ENCODE assay signal across 8 mouse cellular contexts in genomic region chr3:22075517-22075886, GRCm38 (mm10). TPM values are rescaled to one million over a fixed set of nuclear protein-coding genes. Genes with fewer than 3 reads are reported as not detected.
DNase-seq lines count a peak whose midpoint lies in the region; ATAC-seq and TF ChIP-seq lines count a peak whose summit lies in the region.

No protein-coding gene starts in this region.

- peaks cover 21% of the 10 kb centered on the region; the same call in 1 of the 2 replicates for H3K4me1 ChIP-seq in kidney, adult 2 months (ENCODE audit: control insufficient read depth, insufficient read depth, low read length)
- peaks cover 2 to 26% of the 10 kb centered on the region in 2 experiments; a peak in 3 of 4 replicates for H3K4me1 ChIP-seq in MEL (ENCODE audit: control insufficient read depth in 1 of 2, insufficient read depth in 2 of 2, low read length in 2 of 2)
- peaks cover 36% of the 10 kb centered on the region for H3K4me1 ChIP-seq in forebrain, embryonic 15.5 days
- peaks cover 16 to 22% of the 10 kb centered on the region in 2 experiments; a peak in 3 of 4 replicates for H3K4me1 ChIP-seq in liver, embryonic 14.5 days (replicated peaks; ENCODE audit: control insufficient read depth in 2 of 2, insufficient read depth in 2 of 2, low read length in 1 of 2)

- peak overlapping the region; percentile 80 for H3K27ac ChIP-seq in kidney, adult 2 months (ENCODE audit: insufficient read depth, low read depth, low read length)
- H3K27ac ChIP-seq in MEL (ENCODE audit: control insufficient read depth, low read depth, low read length), result peak overlapping the region; percentile 85
- peak overlapping the region; percentile 99 for H3K27ac ChIP-seq in forebrain, embryonic 15.5 days (replicated peaks)
- H3K27ac ChIP-seq in liver, embryonic 14.5 days, result peak overlapping the region; percentile 36

- under 1% methylated on average over 28 of the region's 28 CpGs for WGBS in kidney, adult 2 months
- under 1% methylated on average over 28 of the region's 28 CpGs for WGBS in forebrain, embryonic 15.5 days
- under 1% methylated on average over 28 of the region's 28 CpGs for WGBS in liver, embryonic 14.5 days (ENCODE audit: insufficient replicate concordance)

- peak overlapping the region; percentile 82 for H3K9ac ChIP-seq in MEL (ENCODE audit: control insufficient read depth, low read depth, low read length, poor library complexity, severe bottlenecking)
- H3K9ac ChIP-seq in forebrain, embryonic 15.5 days (replicated peaks), result peak overlapping the region; percentile 78
- peak overlapping the region; percentile 62 for H3K9ac ChIP-seq in liver, embryonic 14.5 days (replicated peaks)

- TF ChIP-seq POLR2A in kidney, adult 2 months (IDR thresholded peaks at IDR 0.05; ENCODE audit: low read depth, low read length), result no peak
- peak in 1 of 2 experiments; percentile 17; a peak in 1 of 4 replicates for TF ChIP-seq POLR2A in MEL (IDR thresholded peaks at IDR 0.05; ENCODE audit: control insufficient read depth in 1 of 2, insufficient read depth in 1 of 2, low read depth in 1 of 2, low read length in 2 of 2, poor library complexity in 1 of 2)

- H3K79me2 ChIP-seq in MEL (ENCODE audit: control insufficient read depth, insufficient read depth, low read length, poor library complexity), result peaks cover 38% of the 10 kb centered on the region

- ATAC-seq in forebrain, embryonic 15.5 days (replicated peaks), result peak; percentile 1; the same call in 1 of the 2 replicates
- ATAC-seq in liver, embryonic 14.5 days (ENCODE audit: insufficient read depth), result no peak
- ATAC-seq in activated CD4-positive, CD25-positive, alpha-beta regulatory T cell, adult 4 months, result no peak

- no peak for TF ChIP-seq CTCF in kidney, adult 2 months (conservative IDR thresholded peaks at IDR 0.05; ENCODE audit: insufficient read depth, insufficient read length, low read depth, low read length)
- TF ChIP-seq CTCF in MEL (IDR thresholded peaks at IDR 0.05 in 2 of 3, conservative IDR thresholded peaks at IDR 0.05 in 1 of 3; ENCODE audit: control insufficient read depth in 1 of 3, insufficient read depth in 1 of 3, low read depth in 2 of 3, low read length in 3 of 3, poor library complexity in 1 of 3, severe bottlenecking in 1 of 3), result no peak
- TF ChIP-seq CTCF in liver, embryonic 14.5 days (IDR thresholded peaks at IDR 0.05; ENCODE audit: low read depth), result no peak

- peak overlapping the region; percentile 61 for H3K4me2 ChIP-seq in forebrain, embryonic 15.5 days (replicated peaks)
- H3K4me2 ChIP-seq in liver, embryonic 14.5 days (ENCODE audit: low read depth), result peak overlapping the region; percentile 91

- peak overlapping the region; percentile 67 for H3K4me3 ChIP-seq in kidney, adult 2 months (ENCODE audit: insufficient read depth, low read depth, low read length)
- H3K4me3 ChIP-seq in MEL (ENCODE audit: control insufficient read depth in 1 of 2, insufficient read depth in 1 of 2, low read depth in 2 of 2, low read length in 2 of 2), result peak overlapping the region; percentile 68 to 83
- H3K4me3 ChIP-seq in forebrain, embryonic 15.5 days, result peak overlapping the region; percentile 92
- peak overlapping the region; percentile 64 to 78 for H3K4me3 ChIP-seq in liver, embryonic 14.5 days (ENCODE audit: insufficient read depth in 1 of 2, low read depth in 2 of 2, low read length in 2 of 2)

- TF ChIP-seq EP300 in MEL (IDR thresholded peaks at IDR 0.05; ENCODE audit: low read depth in 1 of 2, low read length in 2 of 2), result peak in 1 of 2 experiments; percentile 51; a peak in 1 of 4 replicates
- TF ChIP-seq EP300 in liver, embryonic 14.5 days (IDR thresholded peaks at IDR 0.05; ENCODE audit: low read depth), result no peak

- H3K36me3 ChIP-seq in kidney, adult 2 months (ENCODE audit: control insufficient read depth, insufficient read depth, low read length), result no peaks in the 10 kb centered on the region
- H3K36me3 ChIP-seq in MEL (ENCODE audit: control insufficient read depth in 1 of 2, insufficient read depth in 2 of 2, low read length in 2 of 2), result peaks cover 2 to 27% of the 10 kb centered on the region in 2 experiments; a peak in 3 of 4 replicates
- H3K36me3 ChIP-seq in forebrain, embryonic 15.5 days, result no peaks in the 10 kb centered on the region
- H3K36me3 ChIP-seq in liver, embryonic 14.5 days (replicated peaks; ENCODE audit: control insufficient read depth, insufficient read depth, low read depth), result no peaks in the 10 kb centered on the region; the same call in 1 of the 2 replicates

- TF ChIP-seq RAD21 in MEL (IDR thresholded peaks at IDR 0.05; ENCODE audit: low read depth, low read length), result no peak

- no peaks in the 10 kb centered on the region for H3K27me3 ChIP-seq in kidney, adult 2 months (replicated peaks; ENCODE audit: control insufficient read depth, insufficient read depth, low read length)
- no peaks in the 10 kb centered on the region for H3K27me3 ChIP-seq in MEL (ENCODE audit: control insufficient read depth in 1 of 2, insufficient read depth in 2 of 2, low read length in 2 of 2)
- H3K27me3 ChIP-seq in forebrain, embryonic 15.5 days, result no peaks in the 10 kb centered on the region
- H3K27me3 ChIP-seq in liver, embryonic 14.5 days (ENCODE audit: control insufficient read depth, insufficient read depth, low read length), result no peaks in the 10 kb centered on the region

- DNase-seq in kidney, adult 2 months, result no peak
- DNase-seq in kidney, adult 18-20 months, result no peak
- DNase-seq in MEL (ENCODE audit: low read depth, low spot score) (peak; percentile 66), adipocyte (ENCODE audit: low spot score) (no peak)
- DNase-seq in liver, embryonic 14.5 days (ENCODE audit: low read depth in 3 of 3, low spot score in 3 of 3), result no peak
- DNase-seq in right cerebral cortex, postnatal 4 days, result no peak

- H3K9me3 ChIP-seq in MEL (replicated peaks; ENCODE audit: insufficient read depth, low read length), result no peaks in the 10 kb centered on the region
- no peaks in the 10 kb centered on the region for H3K9me3 ChIP-seq in forebrain, embryonic 15.5 days
- H3K9me3 ChIP-seq in liver, embryonic 14.5 days (ENCODE audit: control insufficient read depth, low read length), result no peaks in the 10 kb centered on the region

TF ChIP-seq in MEL, 35 proteins besides CTCF, POLR2A, EP300 and RAD21 (continues in another document):
- TF ChIP-seq SMC3 (IDR thresholded peaks at IDR 0.05; ENCODE audit: low read depth, low read length), result no peak; the same call in 1 of the 2 replicates
- TF ChIP-seq NRF1 (IDR thresholded peaks at IDR 0.05; ENCODE audit: insufficient read depth, low read depth, low read length, poor library complexity, severe bottlenecking), result no peak
- TF ChIP-seq TAL1 (IDR thresholded peaks at IDR 0.05; ENCODE audit: low read length), result peak; percentile 24
- no peak for TF ChIP-seq KAT2A (conservative IDR thresholded peaks at IDR 0.05; ENCODE audit: low read depth, low read length)
- TF ChIP-seq USF2 (IDR thresholded peaks at IDR 0.05; ENCODE audit: borderline replicate concordance in 1 of 2, insufficient read depth in 1 of 2, low read depth in 1 of 2, low read length in 2 of 2), result no peak
- TF ChIP-seq MYB (IDR thresholded peaks at IDR 0.05; ENCODE audit: low read depth, low read length), result no peak
- peak; percentile 44; the same call in 1 of the 2 replicates for TF ChIP-seq ETS1 (IDR thresholded peaks at IDR 0.05; ENCODE audit: low read depth, low read length)
- no peak for TF ChIP-seq MEF2A (IDR thresholded peaks at IDR 0.05; ENCODE audit: extremely low read depth, insufficient replicate concordance, low read depth, low read length, poor library complexity, severe bottlenecking)
- TF ChIP-seq MAX (IDR thresholded peaks at IDR 0.05; ENCODE audit: low read length), result peak; percentile 74; the same call in 1 of the 2 replicates
- TF ChIP-seq UBTF (IDR thresholded peaks at IDR 0.05; ENCODE audit: borderline replicate concordance, insufficient read depth, low read depth, low read length), result no peak
- TF ChIP-seq HCFC1 (IDR thresholded peaks at IDR 0.05; ENCODE audit: low read depth, low read length), result no peak
- no peak for TF ChIP-seq GABPA (IDR thresholded peaks at IDR 0.05; ENCODE audit: low read depth, low read length)
- TF ChIP-seq ELF1 (IDR thresholded peaks at IDR 0.05; ENCODE audit: low read depth, low read length), result no peak
- TF ChIP-seq TBP (IDR thresholded peaks at IDR 0.05; ENCODE audit: low read depth, low read length), result no peak
- no peak for TF ChIP-seq NELFE (IDR thresholded peaks at IDR 0.05; ENCODE audit: low read depth, low read length)
- no peak; the same call in 1 of the 2 replicates for TF ChIP-seq USF1 (IDR thresholded peaks at IDR 0.05; ENCODE audit: low read depth, low read length)
- no peak for TF ChIP-seq POLR2AphosphoS5 (IDR thresholded peaks at IDR 0.05; ENCODE audit: borderline replicate concordance, low read depth, low read length)
- TF ChIP-seq MAFK (IDR thresholded peaks at IDR 0.05; ENCODE audit: borderline replicate concordance, low read depth, low read length), result no peak
- no peak for TF ChIP-seq ZKSCAN1 (IDR thresholded peaks at IDR 0.05; ENCODE audit: low read depth, low read length)
- TF ChIP-seq MAZ (IDR thresholded peaks at IDR 0.05; ENCODE audit: low read depth, low read length), result no peak
- TF ChIP-seq SIN3A (IDR thresholded peaks at IDR 0.05; ENCODE audit: low read length), result no peak; the same call in 1 of the 2 replicates
- peak; percentile 99 for TF ChIP-seq BHLHE40 (IDR thresholded peaks at IDR 0.05; ENCODE audit: borderline replicate concordance, low read depth, low read length)
- TF ChIP-seq E2F4 (IDR thresholded peaks at IDR 0.05; ENCODE audit: borderline replicate concordance, low read depth, low read length), result no peak
- no peak for TF ChIP-seq GATA1 (IDR thresholded peaks at IDR 0.05; ENCODE audit: low read depth, low read length)
- TF ChIP-seq TCF12 (IDR thresholded peaks at IDR 0.05; ENCODE audit: low read depth, low read length), result no peak
- no peak for TF ChIP-seq ZMIZ1 (IDR thresholded peaks at IDR 0.05; ENCODE audit: low read depth, low read length)
- TF ChIP-seq ZC3H11A (IDR thresholded peaks at IDR 0.05; ENCODE audit: low read depth, low read length), result no peak
- no peak for TF ChIP-seq CHD1 (IDR thresholded peaks at IDR 0.05; ENCODE audit: low read depth, low read length)

RNA-seq across cellular contexts. Expression of gene Tbl1xr1, which starts 0.9 kb away (rescaled TPM):
- 22.3 and 26.7 TPM in 2 replicates for polyA plus RNA-seq in kidney, adult 2 months (2012; rRNA removed)
- 45.6 and 58.2 TPM in 2 replicates for total RNA-seq in MEL (2012; rRNA removed)
- polyA plus RNA-seq in MEL (2012; ENCODE audit: insufficient read depth in 1 of 2, insufficient read length in 2 of 2, low read depth in 1 of 2, low replicate concordance in 2 of 2, missing spikeins in 1 of 2), result 100 to 1,000 TPM in 1 of 2 experiments, 10 to 100 TPM in 1; 33.9 to 185 TPM
- polyA plus RNA-seq in forebrain, embryonic 15.5 days (2015; fragmentation: Nextera tagmentation; extraction: Ambion mirVana), result 20.9 and 23.4 TPM in 2 replicates
- polyA plus RNA-seq in liver, embryonic 14.5 days (2012; rRNA removed), result 2.7 and 6.5 TPM in 2 replicates
- 3.8 and 6.7 TPM in 2 replicates for polyA plus RNA-seq in liver, embryonic 14.5 days (2014; fragmentation: Nextera tagmentation; extraction: Ambion mirVana)
- 10 to 100 TPM; 21.4 to 26.6 TPM for polyA plus RNA-seq in activated CD4-positive, CD25-positive, alpha-beta regulatory T cell, adult 4 months (2017; shearing (Covaris generic))

Comparison
In these comparisons a context has a peak if more than half of its experiments do, and no peak if none do; other contexts are left out.
1. H3K27ac ChIP-seq: peak in every context shown above with its lines; median percentile 99 in forebrain, embryonic 15.5 days; 85 in MEL; 80 in kidney, adult 2 months; 36 in liver, embryonic 14.5 days.